Mouse (Mus musculus): ENCODE measurements around the gene Cdk20. TPM values are rescaled to one million over a fixed set of nuclear protein-coding genes. Genes with fewer than 3 reads are reported as not detected.

Cdk20 gene
- total RNA-seq (2023), result 5.5 TPM

GRCm38 (mm10) chr13:64432017-64432995, at the start of gene Cdk20:
TSS of gene Cdk20 (plus strand) at chr13:64432314.

Other genes starting within 250 kb of the Cdk20 start
- 24.0 TPM for gene Cdc14b, start 157.0 kb upstream of the Cdk20 start, total RNA-seq (2023)
- gene Aaed1, start 119.6 kb upstream of the Cdk20 start, total RNA-seq (2023), result 57.7 TPM
- gene Ctsl, start 61.4 kb upstream of the Cdk20 start, total RNA-seq (2023), result 27.8 TPM
- gene Fam240b, start 65.5 kb downstream of the Cdk20 start, total RNA-seq (2023), result not detected

All from CD4-positive naive resting alpha-beta T cell, adult 57 days (primary cell).